Mouse (Mus musculus): Measurements from ENCODE around the gene Fbxw9. TPM values are rescaled to one million over a fixed set of nuclear protein-coding genes. Genes with fewer than 3 reads are reported as not detected.
A peak's percentile ranks its signal among the peaks of the same experiment; 100 is the strongest.

The Fbxw9 gene
- polyA plus RNA-seq, 1 experiment: 25.1 TPM

DNA sequence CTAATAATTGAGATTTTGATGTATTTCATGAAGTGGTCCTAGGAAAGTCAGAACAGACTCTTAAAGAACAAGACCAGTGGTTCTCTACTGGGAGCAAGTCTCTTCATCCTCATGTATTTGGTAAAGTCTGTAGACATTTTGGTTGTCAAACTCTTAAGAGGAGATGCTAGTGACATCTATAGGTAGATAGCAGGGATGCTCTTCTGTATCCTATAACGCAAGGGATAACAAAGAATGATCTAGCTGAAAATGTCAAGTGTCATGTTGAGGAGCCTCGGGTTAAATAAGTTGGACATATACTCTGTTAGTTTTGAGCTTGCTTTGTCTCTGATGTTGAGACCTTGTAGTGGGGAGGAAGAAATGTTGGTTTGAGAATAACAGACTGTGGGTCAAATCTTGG, 31.9 kb upstream of the Fbxw9 start:
- H3K9ac ChIP-seq (ENCODE audit: low read depth, poor library complexity, severe bottlenecking): peak overlapping the region; percentile 99
- no peaks in the 10 kb centered on the region for H3K27me3 ChIP-seq (ENCODE audit: control insufficient read depth, insufficient read depth, low read length, poor library complexity, severe bottlenecking)
- no peaks in the 10 kb centered on the region for H3K9me3 ChIP-seq (replicated peaks; ENCODE audit: control insufficient read depth, insufficient read depth, low read length, poor library complexity, severe bottlenecking)
- H3K36me3 ChIP-seq (ENCODE audit: control insufficient read depth, insufficient read depth, low read length, poor library complexity, severe bottlenecking): peaks cover 54% of the 10 kb centered on the region
- H3K4me3 ChIP-seq (ENCODE audit: low read depth, low read length): no peak overlapping the region; the same call in 1 of the 2 replicates
- no peak for TF ChIP-seq POLR2A (IDR thresholded peaks at IDR 0.05; ENCODE audit: insufficient read depth, low read length)
- TF ChIP-seq CTCF (IDR thresholded peaks at IDR 0.05; ENCODE audit: low read depth, low read length): no peak
- TF ChIP-seq EP300 (IDR thresholded peaks at IDR 0.05; ENCODE audit: insufficient read depth, low read depth, low read length): no peak
- no peaks in the 10 kb centered on the region for H3K4me1 ChIP-seq (ENCODE audit: control insufficient read depth, insufficient read depth, low read length)
- H3K27ac ChIP-seq (ENCODE audit: insufficient read depth, low read length): no peak overlapping the region

DNA sequence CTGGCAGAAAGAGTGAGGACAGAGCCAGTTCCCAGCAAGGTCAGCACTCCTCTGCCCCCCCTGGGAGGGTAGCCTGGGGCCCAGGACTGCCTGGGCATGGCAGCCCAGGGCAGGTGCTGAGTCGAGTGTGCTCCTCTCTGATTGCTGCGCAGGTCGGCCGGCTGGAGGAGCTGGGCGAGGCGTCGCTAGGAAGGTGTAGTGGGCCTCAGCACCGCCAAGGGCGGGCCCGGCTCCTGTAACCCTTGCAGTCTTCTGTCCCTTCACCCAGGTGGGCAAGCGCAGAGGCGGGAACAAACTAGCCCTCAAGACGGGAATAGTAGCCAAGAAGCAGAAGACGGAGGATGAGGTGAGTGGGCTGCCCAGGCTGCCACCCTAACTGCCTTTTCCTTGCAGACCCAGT, 30.6 kb upstream of the Fbxw9 start:
- Histone ChIP-seq H3K4me1 (ENCODE audit: control insufficient read depth, insufficient read depth, low read length) (no peaks in the 10 kb centered on the region), H3K36me3 (ENCODE audit: control insufficient read depth, insufficient read depth, low read length, poor library complexity, severe bottlenecking) (peaks cover 42% of the 10 kb centered on the region), H3K27ac (ENCODE audit: insufficient read depth, low read length) (no peak overlapping the region), H3K9ac (ENCODE audit: low read depth, poor library complexity, severe bottlenecking) (peak overlapping the region; percentile 99), H3K4me3 (ENCODE audit: low read depth, low read length) (no peak overlapping the region), H3K9me3 (replicated peaks; ENCODE audit: control insufficient read depth, insufficient read depth, low read length, poor library complexity, severe bottlenecking) (no peaks in the 10 kb centered on the region), H3K27me3 (ENCODE audit: control insufficient read depth, insufficient read depth, low read length, poor library complexity, severe bottlenecking) (no peaks in the 10 kb centered on the region)
- TF ChIP-seq POLR2A (IDR thresholded peaks at IDR 0.05; ENCODE audit: insufficient read depth, low read length): no peak
- TF ChIP-seq CTCF (IDR thresholded peaks at IDR 0.05; ENCODE audit: low read depth, low read length): no peak
- no peak for TF ChIP-seq EP300 (IDR thresholded peaks at IDR 0.05; ENCODE audit: insufficient read depth, low read depth, low read length)

DNA sequence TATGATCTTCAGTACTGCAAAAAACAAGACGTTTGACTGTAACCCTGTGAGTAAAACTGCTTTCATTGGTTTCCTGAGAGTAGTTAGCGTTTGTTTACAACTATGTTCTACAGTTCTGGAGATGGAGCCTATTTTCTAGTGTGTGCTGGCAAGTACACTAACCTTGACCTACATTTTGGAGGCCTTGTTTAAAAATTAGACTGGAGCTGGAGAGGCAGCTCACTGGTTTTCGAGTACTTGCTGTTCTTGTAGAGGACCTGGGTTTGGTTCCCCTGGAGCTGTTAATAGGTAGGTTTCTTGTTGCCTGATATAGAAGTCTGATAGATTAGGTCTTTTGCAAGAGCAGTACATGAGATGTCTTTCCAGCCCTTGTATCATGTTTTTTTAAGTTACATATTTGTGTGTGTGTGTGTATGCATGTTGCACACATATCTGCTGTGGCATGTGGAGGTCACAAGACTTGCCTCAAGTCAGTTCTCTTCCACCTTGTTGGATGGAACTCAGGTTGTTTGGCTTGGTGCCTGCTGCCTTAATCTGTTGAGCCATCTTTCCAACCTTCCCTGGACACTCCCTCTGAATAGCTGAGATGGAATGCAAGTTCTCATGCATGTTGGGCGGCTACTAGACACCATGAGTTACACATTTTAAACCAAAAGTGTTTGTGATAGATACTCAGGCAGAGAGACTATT, 27.1 kb upstream of the Fbxw9 start:
- H3K36me3 ChIP-seq (ENCODE audit: control insufficient read depth, insufficient read depth, low read length, poor library complexity, severe bottlenecking): peaks cover 42% of the 10 kb centered on the region
- no peak overlapping the region for H3K9ac ChIP-seq (ENCODE audit: low read depth, poor library complexity, severe bottlenecking)
- H3K4me3 ChIP-seq (ENCODE audit: low read depth, low read length): no peak overlapping the region
- H3K4me1 ChIP-seq (ENCODE audit: control insufficient read depth, insufficient read depth, low read length): no peaks in the 10 kb centered on the region
- no peaks in the 10 kb centered on the region for H3K27me3 ChIP-seq (ENCODE audit: control insufficient read depth, insufficient read depth, low read length, poor library complexity, severe bottlenecking)
- H3K27ac ChIP-seq (ENCODE audit: insufficient read depth, low read length): peak overlapping the region; percentile 42; the same call in 1 of the 2 replicates
- TF ChIP-seq POLR2A (IDR thresholded peaks at IDR 0.05; ENCODE audit: insufficient read depth, low read length) (no peak), CTCF (IDR thresholded peaks at IDR 0.05; ENCODE audit: low read depth, low read length) (no peak), EP300 (IDR thresholded peaks at IDR 0.05; ENCODE audit: insufficient read depth, low read depth, low read length) (no peak)
- H3K9me3 ChIP-seq (replicated peaks; ENCODE audit: control insufficient read depth, insufficient read depth, low read length, poor library complexity, severe bottlenecking): no peaks in the 10 kb centered on the region

DNA sequence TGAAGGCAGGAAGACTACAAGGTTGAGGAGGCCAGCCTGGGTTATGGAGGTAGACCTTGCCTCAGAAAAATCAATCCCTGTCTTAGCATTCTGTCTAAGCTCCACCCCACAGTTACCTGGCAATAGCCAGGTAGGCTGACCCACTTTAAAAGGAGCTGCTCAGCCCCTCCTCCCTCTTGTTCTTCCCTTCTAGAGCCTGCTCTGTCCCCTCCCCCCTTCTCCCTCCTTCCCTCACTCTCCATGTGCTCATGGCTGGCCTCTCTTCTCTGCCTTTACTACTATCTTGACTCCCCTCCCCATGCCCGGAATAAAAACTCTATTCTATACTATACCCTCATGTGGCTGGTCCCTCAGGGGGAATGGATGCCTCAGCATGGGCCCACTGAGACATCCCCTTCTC, 26.0 kb upstream of the Fbxw9 start:
- peak overlapping the region; percentile 52; the same call in 1 of the 2 replicates for H3K4me3 ChIP-seq (ENCODE audit: low read depth, low read length)
- peaks cover 37% of the 10 kb centered on the region for H3K36me3 ChIP-seq (ENCODE audit: control insufficient read depth, insufficient read depth, low read length, poor library complexity, severe bottlenecking)

DNA sequence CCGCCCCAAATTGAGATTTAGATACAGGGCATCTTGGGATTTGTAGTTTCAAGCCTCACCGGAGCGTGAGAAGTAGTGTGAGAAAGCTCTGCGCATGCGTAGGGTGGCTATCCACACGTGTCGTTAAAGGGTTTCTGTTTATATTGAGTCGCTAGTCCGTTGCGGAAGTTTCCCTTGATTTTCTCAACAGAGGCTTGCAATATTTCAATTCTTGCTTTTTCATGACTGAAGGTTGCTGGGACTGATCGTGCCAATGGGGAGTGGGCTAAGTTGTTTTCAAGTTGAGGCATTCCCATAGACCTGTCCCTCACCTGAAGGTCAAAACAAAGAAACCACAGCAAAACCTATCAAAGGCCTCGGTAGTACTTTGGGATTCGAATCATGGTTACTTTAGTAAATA, 25.1 kb upstream of the Fbxw9 start:
- H3K4me3 ChIP-seq (ENCODE audit: low read depth, low read length): peak overlapping the region; percentile 85

More for the DNA sequence above, 26.0 kb upstream of the Fbxw9 start:
- H3K27ac ChIP-seq (ENCODE audit: insufficient read depth, low read length): peak overlapping the region; percentile 84
- no peaks in the 10 kb centered on the region for H3K9me3 ChIP-seq (replicated peaks; ENCODE audit: control insufficient read depth, insufficient read depth, low read length, poor library complexity, severe bottlenecking)
- H3K4me1 ChIP-seq (ENCODE audit: control insufficient read depth, insufficient read depth, low read length): no peaks in the 10 kb centered on the region
- H3K9ac ChIP-seq (ENCODE audit: low read depth, poor library complexity, severe bottlenecking): peak overlapping the region; percentile 99
- no peaks in the 10 kb centered on the region for H3K27me3 ChIP-seq (ENCODE audit: control insufficient read depth, insufficient read depth, low read length, poor library complexity, severe bottlenecking)
- TF ChIP-seq POLR2A (IDR thresholded peaks at IDR 0.05; ENCODE audit: insufficient read depth, low read length) (no peak), CTCF (IDR thresholded peaks at IDR 0.05; ENCODE audit: low read depth, low read length) (no peak), EP300 (IDR thresholded peaks at IDR 0.05; ENCODE audit: insufficient read depth, low read depth, low read length) (no peak)

DNA sequence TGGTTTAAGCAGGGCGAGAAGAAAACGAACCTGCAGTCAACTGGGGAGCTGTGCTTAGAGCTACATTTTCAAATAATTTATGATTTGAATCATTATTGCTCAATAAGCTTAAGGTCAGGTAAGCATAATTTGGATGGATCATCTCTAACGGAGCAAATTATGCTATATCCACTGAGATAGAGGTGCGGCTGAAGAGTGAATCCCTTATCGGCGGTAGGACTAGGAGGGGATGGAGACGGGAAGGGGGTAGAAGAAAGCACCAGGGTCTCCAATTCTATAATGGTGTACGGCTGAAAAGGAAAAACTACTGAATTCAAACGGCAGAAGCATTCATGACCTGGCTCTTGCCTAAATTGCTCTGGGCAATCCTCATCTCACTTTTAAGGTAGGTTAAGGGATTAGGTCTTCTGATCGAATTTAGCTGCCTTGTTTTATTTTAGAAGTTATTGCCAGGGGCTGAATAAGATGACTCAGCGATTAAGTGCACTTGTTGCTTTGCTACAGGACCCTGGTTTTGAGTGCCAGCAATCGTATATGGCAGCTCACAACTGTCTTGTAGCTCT, 24.6 kb upstream of the Fbxw9 start:
- Histone ChIP-seq H3K9me3 (replicated peaks; ENCODE audit: control insufficient read depth, insufficient read depth, low read length, poor library complexity, severe bottlenecking) (no peaks in the 10 kb centered on the region), H3K27ac (ENCODE audit: insufficient read depth, low read length) (peak overlapping the region; percentile 78), H3K4me3 (ENCODE audit: low read depth, low read length) (peak overlapping the region; percentile 98), H3K9ac (ENCODE audit: low read depth, poor library complexity, severe bottlenecking) (peak overlapping the region; percentile 99), H3K36me3 (ENCODE audit: control insufficient read depth, insufficient read depth, low read length, poor library complexity, severe bottlenecking) (peaks cover 29% of the 10 kb centered on the region), H3K4me1 (ENCODE audit: control insufficient read depth, insufficient read depth, low read length) (no peaks in the 10 kb centered on the region), H3K27me3 (ENCODE audit: control insufficient read depth, insufficient read depth, low read length, poor library complexity, severe bottlenecking) (no peaks in the 10 kb centered on the region)
- TF ChIP-seq POLR2A (IDR thresholded peaks at IDR 0.05; ENCODE audit: insufficient read depth, low read length) (no peak), EP300 (IDR thresholded peaks at IDR 0.05; ENCODE audit: insufficient read depth, low read depth, low read length) (no peak), CTCF (IDR thresholded peaks at IDR 0.05; ENCODE audit: low read depth, low read length) (no peak)

More for the DNA sequence above, 25.1 kb upstream of the Fbxw9 start:
- Histone ChIP-seq H3K9ac (ENCODE audit: low read depth, poor library complexity, severe bottlenecking) (peak overlapping the region; percentile 99), H3K27ac (ENCODE audit: insufficient read depth, low read length) (peak overlapping the region; percentile 78), H3K9me3 (replicated peaks; ENCODE audit: control insufficient read depth, insufficient read depth, low read length, poor library complexity, severe bottlenecking) (no peaks in the 10 kb centered on the region), H3K36me3 (ENCODE audit: control insufficient read depth, insufficient read depth, low read length, poor library complexity, severe bottlenecking) (peaks cover 29% of the 10 kb centered on the region), H3K27me3 (ENCODE audit: control insufficient read depth, insufficient read depth, low read length, poor library complexity, severe bottlenecking) (no peaks in the 10 kb centered on the region), H3K4me1 (ENCODE audit: control insufficient read depth, insufficient read depth, low read length) (no peaks in the 10 kb centered on the region)
- TF ChIP-seq POLR2A (IDR thresholded peaks at IDR 0.05; ENCODE audit: insufficient read depth, low read length): no peak
- no peak for TF ChIP-seq CTCF (IDR thresholded peaks at IDR 0.05; ENCODE audit: low read depth, low read length)
- TF ChIP-seq EP300 (IDR thresholded peaks at IDR 0.05; ENCODE audit: insufficient read depth, low read depth, low read length): no peak
